Mouse (Mus musculus) ovary, postnatal 36 days (tissue): ENCODE results near the gene Apc2.
A peak's percentile ranks its signal among the peaks of the same experiment; 100 is the strongest.
"Not testable (repeated sequence)": the region's sequence is repeated elsewhere in the genome, so short reads cannot be mapped to it uniquely, and the experiment has no call there.

ENCODE experiments used
- DNase-seq: peaks from one replicate; pipeline ENCODE4 v3.0.0; 2022; ENCODE audit warnings: low spot score, mixed read lengths

Apc2 gene

DNA sequence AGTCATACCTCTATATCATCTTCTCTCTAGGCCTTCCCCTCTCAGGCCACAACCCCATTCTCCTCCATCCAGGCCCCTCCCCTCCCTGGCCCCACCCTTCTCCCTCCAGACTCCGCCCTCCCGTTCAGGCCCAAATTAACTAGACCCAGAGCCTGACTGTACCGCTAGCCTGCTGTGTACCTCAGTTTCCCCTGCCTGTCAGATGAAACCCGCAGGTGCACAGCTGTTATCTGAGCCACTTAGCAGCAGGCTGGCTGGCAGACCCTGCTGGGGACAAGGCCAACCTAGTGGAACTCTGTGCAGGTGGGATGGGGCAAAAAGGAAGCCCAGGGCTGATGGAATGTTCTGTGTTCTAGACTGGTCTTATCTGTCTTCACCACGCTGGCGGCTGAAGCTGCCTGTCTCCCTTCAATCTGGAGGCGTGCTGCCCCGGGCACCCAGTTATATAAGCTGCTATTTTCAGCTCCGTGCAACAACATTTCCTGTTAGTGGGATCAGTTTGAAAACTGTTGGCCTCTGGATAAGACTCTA lies 48.4 kb downstream of the Apc2 start:
- DNase-seq = no peak

DNA sequence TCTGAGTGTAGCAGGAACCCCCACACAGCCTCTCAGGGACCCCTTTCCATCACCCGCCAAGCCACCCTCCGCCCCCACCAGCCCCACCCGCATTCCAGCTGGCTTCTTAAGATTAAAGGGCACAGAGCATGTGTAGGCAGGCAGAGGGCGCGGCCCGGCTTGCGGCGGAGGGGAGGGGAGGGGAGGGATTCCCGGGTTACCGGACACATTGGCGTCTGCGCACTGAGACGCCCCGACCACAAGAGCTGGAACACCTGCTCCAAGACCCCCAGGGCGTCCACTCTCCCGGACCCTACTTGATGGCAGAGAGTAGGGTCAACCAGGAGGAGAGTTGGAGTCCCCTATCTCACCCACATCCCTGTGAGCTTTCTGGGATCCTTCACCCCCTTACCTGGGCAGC lies 49.3 kb downstream of the Apc2 start:
- no peak for DNase-seq

DNA sequence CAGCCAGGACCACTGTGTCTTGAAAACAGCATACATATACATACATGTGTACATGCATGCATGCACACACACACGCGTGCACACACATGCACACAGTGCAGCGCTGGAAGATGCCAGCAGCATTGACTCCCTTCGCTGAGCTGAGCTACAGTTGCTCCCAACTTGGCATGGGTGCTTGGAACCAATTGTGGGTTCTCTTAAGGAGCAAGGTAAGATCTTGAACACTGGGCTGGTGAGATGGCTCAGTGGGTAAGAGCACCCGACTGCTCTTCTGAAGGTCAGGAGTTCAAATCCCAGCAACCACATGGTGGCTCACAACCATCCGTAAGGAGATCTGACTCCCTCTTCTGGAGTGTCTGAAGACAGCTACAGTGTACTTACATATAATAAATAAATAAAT lies 50.2 kb downstream of the Apc2 start:
- not testable (repeated sequence) for DNase-seq

DNA sequence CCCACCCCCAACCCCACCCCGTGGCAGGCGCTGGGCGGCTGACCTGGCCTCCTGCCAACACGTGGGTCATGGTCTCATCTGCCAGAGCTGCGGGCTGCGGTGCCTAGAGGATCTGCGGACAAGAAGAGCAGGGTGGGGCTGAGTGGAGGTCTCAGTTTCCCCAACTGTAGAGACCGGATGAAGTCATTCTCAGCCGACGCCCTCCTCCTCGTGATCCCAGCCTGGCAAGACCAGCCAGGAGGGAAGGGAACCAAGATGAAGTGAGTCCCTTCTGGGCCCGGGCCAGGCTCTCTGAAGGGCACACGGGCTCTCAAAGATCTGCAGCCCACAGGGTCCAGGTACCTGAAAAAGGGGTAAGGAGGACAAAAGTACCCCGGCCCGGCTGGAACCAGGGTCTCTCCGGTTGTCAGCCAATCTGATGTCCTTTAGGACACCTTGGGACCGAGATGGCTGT lies 51.8 kb downstream of the Apc2 start:
- no peak for DNase-seq

DNA sequence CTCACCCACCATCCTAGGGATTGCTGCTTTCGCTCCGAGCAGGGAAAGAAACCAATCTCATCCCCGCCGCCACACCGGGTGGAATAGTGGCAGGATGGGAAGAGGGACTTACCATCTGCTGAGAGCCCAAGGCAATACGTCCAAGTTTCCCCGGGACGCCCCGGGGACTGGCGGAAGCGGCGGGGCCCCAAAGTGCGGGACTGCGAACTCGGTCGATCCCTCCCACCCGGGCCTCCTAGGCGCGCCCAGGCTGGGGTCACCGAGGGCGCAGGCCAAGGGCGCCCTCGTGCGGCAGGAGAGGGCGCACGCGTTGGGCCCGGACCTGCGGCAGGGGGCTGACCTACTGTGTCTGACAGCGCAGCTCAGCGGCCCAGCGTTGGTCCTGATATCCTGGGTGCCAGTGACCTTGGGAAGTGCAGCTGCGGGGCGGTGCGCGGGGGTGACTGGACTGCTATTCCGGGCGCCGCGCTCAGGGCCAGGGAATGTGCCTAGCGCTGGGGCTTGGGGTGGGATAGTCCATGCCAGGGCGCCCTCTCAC lies 52.5 kb downstream of the Apc2 start, which contains the start of gene Adamtsl5:
Gene Adamtsl5 (minus strand): TSS at position 169 of the 538 bp plus-strand sequence.
- peak; percentile 68 for DNase-seq

DNA sequence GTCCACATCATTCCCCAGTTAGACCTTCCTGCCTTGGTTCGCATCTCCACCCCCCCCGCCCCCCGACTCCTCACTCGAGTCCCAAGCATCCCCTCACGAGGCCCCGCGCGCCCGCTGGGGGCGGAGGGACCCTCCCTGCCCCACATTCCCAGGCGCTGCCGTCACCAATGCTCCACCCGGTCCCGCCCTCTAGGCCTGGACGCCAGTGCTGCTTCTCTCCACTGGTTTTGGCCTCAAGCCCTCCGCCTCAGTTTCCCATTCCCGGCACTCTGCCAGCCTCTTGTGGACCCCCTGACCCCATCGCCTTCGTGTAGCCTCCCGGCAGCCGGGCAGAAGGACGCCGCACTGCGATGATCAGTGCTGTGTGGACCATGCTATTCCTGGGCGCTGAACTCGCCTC lies 53.2 kb downstream of the Apc2 start:
- no peak for DNase-seq

DNA sequence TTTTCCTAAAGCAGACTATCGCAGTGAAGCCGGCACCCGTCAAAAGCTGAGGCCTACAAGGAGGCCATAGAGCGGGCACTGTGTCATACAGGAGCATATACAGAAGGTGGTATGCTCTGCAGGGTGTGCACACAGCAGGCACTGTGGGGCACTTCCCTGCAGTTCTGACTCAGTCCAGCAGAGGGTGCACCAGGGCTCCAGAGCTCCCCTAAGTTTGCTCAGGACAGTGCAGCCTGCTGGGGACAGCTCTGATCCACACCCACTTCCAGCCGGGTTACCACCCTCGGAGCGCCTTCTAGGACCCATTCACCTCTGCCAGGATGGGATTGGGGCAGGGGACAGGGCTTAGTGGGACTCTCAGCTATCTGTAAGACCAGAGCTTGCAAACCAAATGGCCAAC lies 54.5 kb downstream of the Apc2 start:
- DNase-seq = peak; percentile 84

DNA sequence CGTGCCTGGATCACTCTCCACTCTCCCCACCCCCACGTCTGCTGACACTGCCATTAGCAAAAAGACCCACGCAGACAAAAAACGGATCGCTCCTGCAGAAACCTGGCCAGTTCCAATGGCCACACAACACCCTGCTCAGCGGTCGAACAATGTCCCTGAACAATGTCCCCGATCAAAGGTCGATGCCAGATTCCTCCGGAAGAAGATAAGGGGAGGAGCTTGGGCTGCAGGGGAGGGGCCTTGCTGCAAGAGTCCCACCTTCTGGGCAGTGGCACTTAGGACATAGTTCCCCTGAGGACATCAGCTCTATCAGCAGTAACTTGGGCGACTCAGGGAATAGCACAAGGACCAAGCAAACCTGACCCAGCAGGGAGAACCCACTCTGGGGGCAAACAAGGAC lies 56.1 kb downstream of the Apc2 start:
- no peak for DNase-seq

DNA sequence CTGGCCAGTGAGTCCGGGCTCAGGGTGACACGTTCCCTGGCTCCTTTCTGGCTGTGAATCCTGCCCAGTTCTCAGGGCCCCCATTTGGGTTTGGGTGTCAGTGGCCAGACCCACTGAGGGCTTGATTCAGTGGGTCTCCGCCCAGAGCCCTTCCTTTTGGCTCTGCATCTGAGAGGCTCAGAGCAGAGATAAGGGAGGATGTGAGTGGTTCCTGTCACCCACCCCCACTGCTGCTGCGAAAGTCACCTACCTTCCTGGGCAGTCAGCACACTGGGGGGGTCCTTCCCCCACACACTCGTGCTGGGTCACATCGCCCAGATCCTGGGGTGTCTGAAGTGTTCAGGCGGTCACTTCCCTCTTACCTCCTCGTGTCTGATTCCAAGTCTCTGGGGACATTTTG lies 57.0 kb downstream of the Apc2 start:
- DNase-seq = no peak

DNA sequence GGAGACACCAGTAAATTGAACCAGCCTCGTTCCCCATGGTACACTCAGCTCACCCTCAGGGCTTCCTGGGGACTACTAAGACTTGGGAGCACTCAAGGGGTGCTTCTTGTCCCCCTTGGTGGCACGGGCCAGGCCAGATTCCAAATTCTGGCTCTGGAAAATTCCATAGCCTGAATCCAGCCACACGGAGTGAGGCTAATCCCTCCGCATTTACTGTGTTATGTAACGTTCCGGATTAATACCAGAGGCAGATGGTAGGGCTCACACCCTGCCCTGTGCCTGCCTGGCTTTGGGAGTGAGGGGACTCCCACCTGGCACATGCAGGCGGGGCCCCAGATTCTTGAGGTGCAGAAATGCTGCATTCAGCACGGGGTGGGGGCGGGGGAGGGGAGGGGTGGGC lies 59.7 kb downstream of the Apc2 start:
- DNase-seq = no peak

DNA sequence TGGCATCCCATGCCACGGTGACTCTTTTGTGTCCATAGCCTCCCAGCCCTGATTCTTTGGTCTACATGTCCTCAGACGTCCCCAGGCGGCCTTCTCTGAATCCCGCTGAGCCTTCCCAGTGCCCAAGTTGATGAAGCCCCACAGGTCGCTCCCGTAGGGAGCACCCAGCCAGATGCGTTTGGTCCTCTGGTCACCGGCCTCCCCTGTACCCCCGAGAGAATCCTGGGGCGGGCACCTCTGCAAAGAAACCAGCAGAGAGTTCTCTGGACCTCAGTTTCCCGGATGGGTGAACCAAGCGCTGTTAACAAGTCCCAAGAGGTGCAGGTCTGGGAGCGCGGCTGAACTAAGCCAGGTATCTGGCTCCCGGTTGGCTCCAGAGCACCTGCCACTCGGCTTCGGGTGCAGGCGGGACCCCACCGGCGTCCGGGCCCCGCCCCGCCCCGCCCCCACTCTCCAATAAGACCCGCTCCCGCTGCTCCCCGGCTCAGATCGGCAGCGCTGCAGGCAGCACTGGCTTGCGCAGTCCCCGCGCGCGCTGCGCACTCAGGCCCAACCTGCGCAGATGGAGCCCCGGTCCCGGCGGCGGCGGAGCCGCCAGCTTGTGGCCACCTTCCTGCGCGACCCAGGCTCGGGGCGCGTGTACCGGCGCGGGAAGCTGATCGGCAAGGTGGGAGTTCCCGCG lies 60.4 kb downstream of the Apc2 start, which contains the start of gene Plk5:
Gene Plk5 (plus strand): TSS at position 459 of the 682 bp plus-strand sequence.
- DNase-seq = no peak

DNA sequence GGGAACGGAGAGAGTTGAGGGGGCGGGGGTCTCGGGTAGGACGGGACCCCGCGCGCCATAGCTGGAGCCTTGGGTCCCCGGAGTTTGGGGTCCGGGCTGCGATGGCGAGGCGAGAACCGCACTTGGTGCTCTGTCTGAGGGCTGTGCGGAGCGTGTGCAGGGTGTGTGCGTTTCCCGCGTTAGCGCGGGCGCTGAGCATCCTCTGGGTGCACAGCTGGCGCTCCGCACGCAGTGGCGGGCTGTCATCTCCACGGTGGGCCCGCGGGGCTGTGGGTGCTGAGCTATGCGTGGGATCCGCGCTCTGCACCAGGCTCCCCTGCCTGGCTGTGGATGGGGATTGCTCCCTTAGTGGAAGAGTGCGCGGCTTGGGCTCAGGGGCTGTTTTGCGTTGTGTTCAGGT lies 61.0 kb downstream of the Apc2 start:
- DNase-seq = no peak

DNA sequence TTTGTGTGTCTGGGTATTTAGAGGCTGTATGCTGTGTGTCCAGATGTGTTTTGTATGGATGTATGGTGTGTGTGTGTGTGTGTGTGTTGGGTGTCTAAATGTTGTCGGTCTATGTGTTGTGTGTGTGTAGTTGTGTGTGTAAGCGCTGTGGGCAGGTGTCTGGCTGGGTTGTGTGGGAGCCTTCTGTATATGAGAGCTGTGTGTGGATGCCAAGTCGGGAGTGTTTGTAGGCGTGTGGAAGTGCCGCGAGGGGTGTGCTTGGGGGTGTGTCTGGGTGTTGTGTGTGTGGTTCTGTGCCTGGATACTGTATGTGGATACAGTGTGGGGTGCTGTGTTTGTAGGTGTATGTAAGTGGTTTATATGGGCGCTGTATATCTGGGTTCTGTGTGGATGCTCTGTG lies 61.6 kb downstream of the Apc2 start:
- DNase-seq = no peak

DNA sequence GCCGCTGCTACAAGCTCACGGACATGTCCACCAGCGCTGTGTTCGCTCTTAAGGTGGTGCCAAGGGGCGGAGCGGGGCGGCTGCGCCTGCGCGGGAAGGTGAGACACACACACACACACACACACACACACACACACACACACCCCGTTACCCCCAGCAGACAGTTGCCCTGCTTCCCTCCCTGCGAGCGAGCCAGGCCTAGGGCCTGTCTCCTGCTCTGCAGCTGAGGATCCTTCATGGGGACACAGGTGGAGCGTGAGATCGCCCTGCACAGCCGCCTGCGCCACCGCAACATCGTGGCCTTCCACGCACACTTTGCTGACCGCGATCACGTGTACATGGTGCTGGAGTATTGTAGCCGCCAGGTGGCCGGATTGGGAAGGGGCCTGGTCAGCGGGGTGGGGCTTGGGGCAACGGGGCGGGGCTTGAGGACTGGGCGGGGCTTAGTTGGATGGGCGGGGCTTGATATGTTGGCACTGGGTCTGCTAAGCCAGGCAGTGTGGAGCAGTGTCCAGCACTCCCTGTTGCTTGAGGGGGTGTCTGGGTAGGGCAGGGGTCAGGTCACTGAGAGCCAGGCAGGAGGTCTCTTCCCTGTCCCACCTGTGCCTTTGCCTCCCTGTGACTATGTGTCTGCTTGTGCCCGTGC lies 62.3 kb downstream of the Apc2 start:
- DNase-seq = no peak

DNA sequence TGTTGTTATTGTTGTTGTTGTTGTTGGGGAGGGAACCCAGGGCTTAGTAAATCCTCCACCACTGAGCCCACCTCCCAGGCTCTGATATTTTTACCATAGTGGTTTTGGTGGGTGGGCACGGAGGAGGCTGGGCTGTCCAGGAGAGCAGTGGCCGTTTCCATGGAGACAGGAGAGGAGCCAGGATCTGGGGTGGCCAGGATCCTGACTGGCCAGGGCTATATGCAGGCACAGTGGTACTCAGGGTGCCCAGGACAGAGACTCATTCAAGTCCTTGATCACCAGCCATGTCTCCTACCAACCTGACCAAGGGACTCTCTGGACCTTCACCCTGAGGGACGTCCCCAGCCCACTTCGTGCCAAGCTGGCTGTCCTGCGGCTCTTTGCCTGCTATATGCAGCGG lies 68.0 kb downstream of the Apc2 start:
- DNase-seq = no peak

DNA sequence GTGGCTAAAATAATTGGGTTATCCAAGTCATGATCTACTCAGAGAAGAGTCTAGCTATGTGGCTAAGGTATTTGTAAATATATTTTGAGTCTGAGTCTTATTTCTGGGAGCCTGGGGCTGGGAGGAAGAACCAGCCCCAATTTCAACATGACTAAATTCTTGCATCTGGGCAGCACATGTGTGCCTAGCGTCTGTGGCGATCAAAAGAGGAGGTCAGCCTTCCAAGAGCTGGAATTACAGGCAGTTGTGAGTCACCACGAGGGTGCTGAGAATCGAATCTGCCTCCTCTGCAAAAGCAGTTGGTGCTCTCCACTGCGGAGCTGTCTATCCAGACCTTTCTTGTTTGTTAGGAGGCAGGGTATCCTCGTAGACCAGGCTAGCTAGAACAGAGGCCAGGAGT lies 70.0 kb downstream of the Apc2 start:
- no peak for DNase-seq
